Mouse (Mus musculus) forebrain, embryonic 13.5 days (tissue): ENCODE measurements at regions not wholly inside any gene's neighbourhood (a gene's known extent, or its start where the extent isn't known, plus 50 kb on each side); places are given as distances from the start of the nearest gene placed in this dataset.
A peak's percentile ranks its signal among the peaks of the same experiment; 100 is the strongest.

Experiments used
- ATAC-seq: fragments of 200-750 bp; cut with Nextera tagmentation; 2 replicates; pipeline ENCODE4 v1.8.0; 2017
- H3K27ac ChIP-seq: fragments of 300-500 bp; sonication (generic); 2 replicates; pipeline ENCODE4 v1.5.1; 2015; ENCODE audit warnings: inconsistent platforms, mild to moderate bottlenecking, moderate library complexity
- H3K27me3 ChIP-seq: fragments of 300-500 bp; sonication (generic); 2 replicates; pipeline ENCODE4 v1.6.1; 2015; ENCODE audit warnings: mild to moderate bottlenecking, inconsistent platforms
- H3K36me3 ChIP-seq: fragments of 300-500 bp; sonication (generic); 2 replicates; pipeline ENCODE4 v1.6.1; 2015; ENCODE audit warnings: mild to moderate bottlenecking, inconsistent platforms; ENCODE audit not compliant: poor library complexity, severe bottlenecking
- H3K4me1 ChIP-seq: fragments of 300-500 bp; sonication (generic); 2 replicates; pipeline ENCODE4 v1.6.1; 2015; ENCODE audit warnings: inconsistent platforms
- H3K4me2 ChIP-seq: fragments of 300-500 bp; sonication (generic); 2 replicates; pipeline ENCODE4 v1.6.1; 2015; ENCODE audit warnings: inconsistent platforms, mild to moderate bottlenecking, moderate library complexity
- H3K4me3 ChIP-seq: fragments of 300-500 bp; sonication (generic); 2 replicates; pipeline ENCODE4 v1.5.1; 2015; ENCODE audit warnings: mild to moderate bottlenecking, inconsistent platforms
- H3K9ac ChIP-seq: fragments of 300-500 bp; sonication (generic); 2 replicates; pipeline ENCODE4 v1.6.1; 2015; ENCODE audit warnings: mild to moderate bottlenecking, inconsistent platforms
- H3K9me3 ChIP-seq: fragments of 300-500 bp; sonication (generic); replicated peaks from 2 replicates; pipeline ENCODE4 v1.6.1; 2016; ENCODE audit warnings: inconsistent platforms
- WGBS: fragments of 180-500 bp; shearing (Covaris S2); methylation state at CpG from one replicate; pipeline ENCODE4 v1.1.7; 2015; 5-methylcytosine and 5-hydroxymethylcytosine counted together

- no peak overlapping the region for H3K27ac ChIP-seq
- H3K9me3 ChIP-seq = no peaks in the 10 kb centered on the region
- no peaks in the 10 kb centered on the region for H3K36me3 ChIP-seq
- WGBS = 66% methylated on average over 12 of the region's 12 CpGs
- no peaks in the 10 kb centered on the region for H3K27me3 ChIP-seq
- no peaks in the 10 kb centered on the region for H3K4me1 ChIP-seq
- H3K4me2 ChIP-seq = no peak overlapping the region
- no peak overlapping the region for H3K4me3 ChIP-seq
- H3K9ac ChIP-seq = no peak overlapping the region
- ATAC-seq = no peak
Measured at GRCm38 (mm10) chr2:167757157-167757780, 67.6 kb upstream of the Tmem189 start.

- WGBS = 84% methylated on average over 12 of the region's 12 CpGs
- Histone ChIP-seq H3K4me2 (no peak overlapping the region), H3K9ac (no peak overlapping the region), H3K4me3 (no peak overlapping the region), H3K27me3 (no peaks in the 10 kb centered on the region), H3K9me3 (no peaks in the 10 kb centered on the region), H3K36me3 (no peaks in the 10 kb centered on the region), H3K4me1 (no peaks in the 10 kb centered on the region), H3K27ac (no peak overlapping the region)
- no peak for ATAC-seq
Measured at GRCm38 (mm10) chr2:167756721-167757120, 67.1 kb upstream of the Tmem189 start.

GRCm38 (mm10) chr2:167754929-167755551 is 65.4 kb upstream of the Tmem189 start:
- Histone ChIP-seq H3K27ac (no peak overlapping the region), H3K9me3 (no peaks in the 10 kb centered on the region)
- WGBS = 89% methylated on average over 22 of the region's 22 CpGs

GRCm38 (mm10) chr2:167753898-167754297 is 64.3 kb upstream of the Tmem189 start:
- Histone ChIP-seq H3K4me2 (no peak overlapping the region), H3K27ac (no peak overlapping the region), H3K36me3 (no peaks in the 10 kb centered on the region), H3K4me3 (no peak overlapping the region), H3K4me1 (no peaks in the 10 kb centered on the region), H3K27me3 (no peaks in the 10 kb centered on the region), H3K9me3 (no peaks in the 10 kb centered on the region), H3K9ac (no peak overlapping the region)
- ATAC-seq = no peak
- WGBS = 90% methylated on average over 9 of the region's 9 CpGs

More at GRCm38 (mm10) chr2:167754929-167755551, 65.4 kb upstream of the Tmem189 start:
- no peak overlapping the region for H3K4me2 ChIP-seq
- no peaks in the 10 kb centered on the region for H3K4me1 ChIP-seq
- H3K9ac ChIP-seq = no peak overlapping the region
- no peaks in the 10 kb centered on the region for H3K36me3 ChIP-seq
- H3K4me3 ChIP-seq = no peak overlapping the region
- H3K27me3 ChIP-seq = no peaks in the 10 kb centered on the region
- ATAC-seq = no peak

GRCm38 (mm10) chr2:167752805-167753556 is 63.4 kb upstream of the Tmem189 start:
- Histone ChIP-seq H3K4me1 (no peaks in the 10 kb centered on the region), H3K4me3 (no peak overlapping the region), H3K4me2 (no peak overlapping the region), H3K36me3 (no peaks in the 10 kb centered on the region), H3K27me3 (no peaks in the 10 kb centered on the region), H3K27ac (0 out of 2 replicates have a peak overlapping the region, but pooled peaks have one; percentile 10), H3K9ac (no peak overlapping the region), H3K9me3 (no peaks in the 10 kb centered on the region)
- 69% methylated on average over 12 of the region's 12 CpGs for WGBS
- ATAC-seq = no peak

GRCm38 (mm10) chr2:167751585-167751984 is 62.0 kb upstream of the Tmem189 start:
- no peak overlapping the region for H3K9ac ChIP-seq
- 71% methylated on average over 2 of the region's 2 CpGs for WGBS
- no peak for ATAC-seq
- no peak overlapping the region for H3K27ac ChIP-seq
- H3K27me3 ChIP-seq = no peaks in the 10 kb centered on the region
- no peak overlapping the region for H3K4me2 ChIP-seq
- peaks cover 10% of the 10 kb centered on the region for H3K4me1 ChIP-seq
- no peak overlapping the region for H3K4me3 ChIP-seq
- no peaks in the 10 kb centered on the region for H3K36me3 ChIP-seq
- no peaks in the 10 kb centered on the region for H3K9me3 ChIP-seq

- Histone ChIP-seq H3K27ac (no peak overlapping the region), H3K4me2 (no peak overlapping the region), H3K4me3 (no peak overlapping the region), H3K9ac (no peak overlapping the region), H3K36me3 (no peaks in the 10 kb centered on the region), H3K9me3 (no peaks in the 10 kb centered on the region), H3K27me3 (no peaks in the 10 kb centered on the region), H3K4me1 (peaks cover 20% of the 10 kb centered on the region)
- no peak for ATAC-seq
- WGBS = 96% methylated on average over 6 of the region's 6 CpGs
Measured at GRCm38 (mm10) chr2:167748297-167748696, 58.7 kb upstream of the Tmem189 start.

- Histone ChIP-seq H3K4me1 (peaks cover 20% of the 10 kb centered on the region), H3K4me3 (no peak overlapping the region), H3K9me3 (no peaks in the 10 kb centered on the region), H3K27ac (peak overlapping the region; percentile 67), H3K4me2 (no peak overlapping the region), H3K27me3 (no peaks in the 10 kb centered on the region), H3K36me3 (no peaks in the 10 kb centered on the region), H3K9ac (no peak overlapping the region)
- WGBS = 55% methylated on average over 13 of the region's 13 CpGs
- 0 out of 2 replicates have a peak, but pooled peaks have one; percentile 21 for ATAC-seq
Measured at GRCm38 (mm10) chr2:167747164-167747843, 57.7 kb upstream of the Tmem189 start.

GRCm38 (mm10) chr2:167746344-167746743 is 56.7 kb upstream of the Tmem189 start:
- H3K4me2 ChIP-seq = no peak overlapping the region
- H3K4me1 ChIP-seq = peaks cover 20% of the 10 kb centered on the region
- H3K9ac ChIP-seq = no peak overlapping the region
- no peak for ATAC-seq
- 84% methylated on average over 4 of the region's 4 CpGs for WGBS
- H3K27me3 ChIP-seq = no peaks in the 10 kb centered on the region
- no peak overlapping the region for H3K4me3 ChIP-seq
- H3K27ac ChIP-seq = no peak overlapping the region
- H3K36me3 ChIP-seq = no peaks in the 10 kb centered on the region
- H3K9me3 ChIP-seq = no peaks in the 10 kb centered on the region

- 0 out of 2 replicates have a peak, but pooled peaks have one; percentile 13 for ATAC-seq
- Histone ChIP-seq H3K9ac (no peak overlapping the region; the same call in 1 of the 2 replicates), H3K27me3 (no peaks in the 10 kb centered on the region), H3K36me3 (no peaks in the 10 kb centered on the region), H3K4me2 (no peak overlapping the region), H3K27ac (no peak overlapping the region), H3K9me3 (no peaks in the 10 kb centered on the region), H3K4me3 (no peak overlapping the region), H3K4me1 (peaks cover 20% of the 10 kb centered on the region)
- 58% methylated on average over 6 of the region's 6 CpGs for WGBS
Measured at GRCm38 (mm10) chr2:167745409-167745808, 55.8 kb upstream of the Tmem189 start.

- H3K27ac ChIP-seq = no peak overlapping the region
- H3K36me3 ChIP-seq = no peaks in the 10 kb centered on the region
- H3K9ac ChIP-seq = no peak overlapping the region
- 64% methylated on average over 1 of the region's 1 CpGs for WGBS
- no peaks in the 10 kb centered on the region for H3K27me3 ChIP-seq
- no peak overlapping the region for H3K4me3 ChIP-seq
- H3K4me1 ChIP-seq = peaks cover 20% of the 10 kb centered on the region
- ATAC-seq = no peak
- H3K9me3 ChIP-seq = no peaks in the 10 kb centered on the region
- H3K4me2 ChIP-seq = no peak overlapping the region
Measured at GRCm38 (mm10) chr2:167744080-167744479, 54.5 kb upstream of the Tmem189 start.

- H3K27me3 ChIP-seq = no peaks in the 10 kb centered on the region
- H3K4me3 ChIP-seq = no peak overlapping the region
- no peak overlapping the region for H3K27ac ChIP-seq
- peaks cover 18% of the 10 kb centered on the region for H3K4me1 ChIP-seq
- WGBS = 74% methylated on average over 6 of the region's 6 CpGs
- no peak for ATAC-seq
- no peaks in the 10 kb centered on the region for H3K9me3 ChIP-seq
- no peak overlapping the region for H3K4me2 ChIP-seq
- H3K36me3 ChIP-seq = no peaks in the 10 kb centered on the region
- H3K9ac ChIP-seq = no peak overlapping the region
Measured at GRCm38 (mm10) chr2:167742479-167742878, 52.9 kb upstream of the Tmem189 start.
